Mouse (Mus musculus) spleen, adult 2 months (tissue): Measurements from ENCODE around the gene Arhgap20.

Experiments
- CTCF ChIP-seq: fragments of 200-500 bp; IDR thresholded peaks from 2 replicates; pipeline ENCODE4 v1.5.1; 2011; ENCODE audit warnings: mild to moderate bottlenecking, inconsistent platforms; ENCODE audit not compliant: insufficient read depth, insufficient read length, insufficient replicate concordance; ENCODE audit errors: extremely low read depth
- POLR2A ChIP-seq: fragments of 200-500 bp; IDR thresholded peaks from 2 replicates; pipeline ENCODE4 v1.6.1; 2011; ENCODE audit warnings: low read depth, low read length, inconsistent platforms

GRCm38 (mm10) chr9:51892921-51893320 is 127.8 kb downstream of the Arhgap20 start:
- TF ChIP-seq POLR2A = no peak
- no peak for TF ChIP-seq CTCF
